Mouse (Mus musculus) myocyte (in vitro differentiated cells): ENCODE measurements around the gene Dpy19l3.

ENCODE experiments used
- CEBPB ChIP-seq: IDR thresholded peaks from 2 replicates; pipeline ENCODE4 v1.6.1; 2011; ENCODE audit warnings: mild to moderate bottlenecking, moderate library complexity; ENCODE audit not compliant: poor library complexity, insufficient read depth, severe bottlenecking
- E2F4 ChIP-seq: IDR thresholded peaks from one replicate; pipeline ENCODE4 v1.6.1; 2011; ENCODE audit warnings: mild to moderate bottlenecking, control low read depth, moderate library complexity; ENCODE audit not compliant: insufficient read depth
- MAX ChIP-seq: IDR thresholded peaks from one replicate; pipeline ENCODE4 v1.6.1; 2011; ENCODE audit warnings: low read depth, mild to moderate bottlenecking, control low read depth
- MYOD1 ChIP-seq, 3 experiments: IDR thresholded peaks; one replicate each; pipeline ENCODE4 v1.6.1; 2011; ENCODE audit warnings: control low read depth in 2 of 3, low read depth in 2 of 3, mild to moderate bottlenecking in 2 of 3, moderate library complexity in 1 of 3; ENCODE audit not compliant: insufficient read length in 2 of 3, control insufficient read depth in 1 of 3
- MYOG ChIP-seq, 3 experiments: IDR thresholded peaks; one replicate each; pipeline ENCODE4 v1.6.1; 2011; ENCODE audit warnings: control low read depth in 2 of 3, low read depth in 2 of 3, mild to moderate bottlenecking in 2 of 3; ENCODE audit not compliant: insufficient read length in 2 of 3, control insufficient read depth in 1 of 3, insufficient read depth in 1 of 3
- POLR2A ChIP-seq: IDR thresholded peaks from one replicate; pipeline ENCODE4 v1.6.1; 2011; ENCODE audit warnings: low read depth, mild to moderate bottlenecking, control low read depth, moderate library complexity; ENCODE audit not compliant: insufficient read length
- POLR2AphosphoS2 ChIP-seq: IDR thresholded peaks from one replicate; pipeline ENCODE4 v1.6.1; 2011; ENCODE audit warnings: low read depth, control low read depth; ENCODE audit not compliant: insufficient read length
- SRF ChIP-seq: IDR thresholded peaks from one replicate; pipeline ENCODE4 v1.6.1; 2011; ENCODE audit warnings: low read depth; ENCODE audit not compliant: control insufficient read depth, insufficient read length
- TCF12 ChIP-seq: IDR thresholded peaks from one replicate; pipeline ENCODE4 v1.6.1; 2011; ENCODE audit warnings: mild to moderate bottlenecking, control low read depth; ENCODE audit not compliant: poor library complexity, insufficient read depth, severe bottlenecking
- TCF3 ChIP-seq: IDR thresholded peaks from one replicate; pipeline ENCODE4 v1.6.1; 2011; ENCODE audit warnings: low read depth, control low read depth; ENCODE audit not compliant: insufficient read length
- USF1 ChIP-seq: IDR thresholded peaks from one replicate; pipeline ENCODE4 v1.6.1; 2011; ENCODE audit warnings: low read depth, mild to moderate bottlenecking, control low read depth, moderate library complexity

GRCm38 (mm10) chr7:35688276-35688675 lies 66.0 kb downstream of the Dpy19l3 start:
- no peak for TF ChIP-seq MAX
- no peak for TF ChIP-seq POLR2A
- TF ChIP-seq TCF12, result no peak
- no peak for TF ChIP-seq POLR2AphosphoS2
- TF ChIP-seq USF1, result no peak
- TF ChIP-seq MYOG (IDR thresholded peaks at IDR 0.05; ENCODE audit: control insufficient read depth in 1 of 3, insufficient read depth in 1 of 3, insufficient read length in 2 of 3, low read depth in 2 of 3), result no peak
- TF ChIP-seq MYOD1 (IDR thresholded peaks at IDR 0.05; ENCODE audit: control insufficient read depth in 1 of 3, insufficient read length in 2 of 3, low read depth in 2 of 3), result no peak
- TF ChIP-seq CEBPB, result no peak
- no peak for TF ChIP-seq E2F4
- no peak for TF ChIP-seq SRF
- no peak for TF ChIP-seq TCF3
